Mouse (Mus musculus) hindbrain, embryonic 10.5 days (tissue): ENCODE results near the gene Cfap57. TPM values are rescaled to one million over a fixed set of nuclear protein-coding genes. Genes with fewer than 3 reads are reported as not detected.

Experiments used
- polyA plus RNA-seq: library from polyadenylated mRNA; unstranded; fragments of >200 nt; fragmentation: Nextera tagmentation; extraction: Ambion mirVana; gene quantifications from 2 replicates; pipeline ENCODE4 v1.2.1, GENCODE M21; 2016

Gene Cfap57
- polyA plus RNA-seq, 1 experiment from 2014 or later = 1.3 TPM

Other genes starting within 250 kb of the Cfap57 start
- gene Szt2, start 211.5 kb downstream of the Cfap57 start, polyA plus RNA-seq = 7.0 and 11.7 TPM in 2 replicates
- gene Med8, start 211.4 kb downstream of the Cfap57 start, polyA plus RNA-seq = 163 and 170 TPM in 2 replicates
- 49.0 and 51.8 TPM in 2 replicates for gene Elovl1, start 192.7 kb downstream of the Cfap57 start, polyA plus RNA-seq
- gene Cdc20, start 183.4 kb downstream of the Cfap57 start, polyA plus RNA-seq = 330 and 370 TPM in 2 replicates
- 1.2 and 1.3 TPM in 2 replicates for gene Mpl, start 163.3 kb downstream of the Cfap57 start, polyA plus RNA-seq
- 16.0 and 19.5 TPM in 2 replicates for gene Tie1, start 130.7 kb downstream of the Cfap57 start, polyA plus RNA-seq
- 1.1 and 2.8 TPM in 2 replicates for gene 2610528J11Rik, start 93.8 kb downstream of the Cfap57 start, polyA plus RNA-seq
- gene Tmem125, start 76.7 kb downstream of the Cfap57 start, polyA plus RNA-seq = 0.71 and 1.1 TPM in 2 replicates
- gene Ebna1bp2, start within 50 bp of the Cfap57 start, polyA plus RNA-seq = 148 and 192 TPM in 2 replicates
- gene Olfr62, start 38.2 kb upstream of the Cfap57 start, polyA plus RNA-seq = not detected in 2 replicates
- gene Olfr1342, start 72.0 kb upstream of the Cfap57 start, polyA plus RNA-seq = not detected in 2 replicates
- gene Olfr1341, start 82.7 kb upstream of the Cfap57 start, polyA plus RNA-seq = not detected in 2 replicates
- not detected in 2 replicates for gene Olfr1340, start 99.4 kb upstream of the Cfap57 start, polyA plus RNA-seq
- gene Olfr1339, start 111.4 kb upstream of the Cfap57 start, polyA plus RNA-seq = not detected in 2 replicates
- not detected in 2 replicates for gene Olfr1338, start 138.0 kb upstream of the Cfap57 start, polyA plus RNA-seq
- gene Olfr1337, start 161.8 kb upstream of the Cfap57 start, polyA plus RNA-seq = not detected in 2 replicates
- gene Olfr1335, start 189.2 kb upstream of the Cfap57 start, polyA plus RNA-seq = not detected in 2 replicates
- gene Olfr1333, start 215.5 kb upstream of the Cfap57 start, polyA plus RNA-seq = not detected in 2 replicates
- gene Olfr1331, start 243.9 kb upstream of the Cfap57 start, polyA plus RNA-seq = not detected in 2 replicates